Mouse (Mus musculus) cortical plate, adult 2 months (tissue): ENCODE measurements at regions not wholly inside any gene's neighbourhood (a gene's known extent, or its start where the extent isn't known, plus 50 kb on each side); places are given as distances from the start of the nearest gene placed in this dataset.
A peak's percentile ranks its signal among the peaks of the same experiment; 100 is the strongest.

Source experiments
- CTCF ChIP-seq: fragments of 200-500 bp; IDR thresholded peaks from 2 replicates; pipeline ENCODE4 v1.5.1; 2011; ENCODE audit warnings: mild to moderate bottlenecking, control low read depth, low read length; ENCODE audit not compliant: insufficient read depth; ENCODE audit errors: extremely low read depth
- POLR2A ChIP-seq: fragments of 200-500 bp; IDR thresholded peaks from 2 replicates; pipeline ENCODE4 v1.6.1; 2011; ENCODE audit warnings: mild to moderate bottlenecking, low read length, control low read depth; ENCODE audit not compliant: insufficient read depth; ENCODE audit errors: extremely low read depth

DNA sequence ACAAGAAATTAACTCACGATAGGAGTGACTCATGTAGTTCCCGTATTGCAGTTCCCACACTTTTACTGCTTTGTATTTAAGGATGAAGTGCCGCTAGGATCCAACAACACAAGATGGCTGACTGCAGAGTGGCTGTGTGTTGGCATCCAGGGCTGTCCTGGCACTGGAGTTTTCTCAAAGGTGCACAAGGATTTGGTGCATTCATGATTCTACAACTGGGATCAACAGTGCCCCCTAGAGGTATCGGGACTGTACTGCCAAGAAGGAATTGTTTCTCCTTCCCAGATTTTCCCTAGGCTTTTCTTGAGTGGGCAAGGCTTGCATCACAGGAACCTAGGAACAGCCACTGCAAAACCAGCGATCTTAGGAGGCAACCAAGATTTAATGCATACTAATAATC is 88.7 kb downstream of the Erv3 start:
- TF ChIP-seq POLR2A (no peak), CTCF (peak; percentile 60)
